Mouse (Mus musculus) small intestine, adult 2 months (tissue): Measurements from ENCODE around the gene Eif3k.

Source experiments
- CTCF ChIP-seq: fragments of 200-500 bp; IDR thresholded peaks from 2 replicates; pipeline ENCODE4 v1.5.1; 2012; ENCODE audit warnings: low read depth, mild to moderate bottlenecking, control low read depth, inconsistent platforms, low read length, moderate library complexity, mixed read lengths; ENCODE audit not compliant: insufficient replicate concordance, insufficient read length; ENCODE audit errors: extremely low read depth
- POLR2A ChIP-seq: fragments of 200-500 bp; IDR thresholded peaks from 2 replicates; pipeline ENCODE4 v1.6.1; 2012; ENCODE audit warnings: low read depth, mild to moderate bottlenecking, control low read depth, inconsistent platforms, low read length, moderate library complexity

DNA sequence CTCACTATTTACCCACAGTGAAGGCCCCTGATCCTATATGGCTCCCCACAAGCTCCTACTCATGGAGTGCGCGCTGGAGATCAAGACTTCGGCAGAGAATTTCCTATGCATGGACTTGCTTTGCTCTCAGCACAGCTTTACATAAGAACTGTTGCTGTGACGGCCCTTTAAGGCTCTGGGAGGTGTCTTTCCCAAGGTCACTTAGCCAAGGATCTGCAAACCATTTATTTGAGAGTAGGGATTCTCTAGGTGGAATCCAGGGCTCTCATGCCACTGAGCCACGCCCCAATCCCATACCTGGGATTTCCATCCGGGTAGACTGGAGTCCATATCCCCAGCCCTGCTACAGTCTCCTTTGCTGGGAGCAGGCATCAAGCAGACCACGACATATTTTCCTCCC is 35.6 kb upstream of the Eif3k start:
- no peak for TF ChIP-seq POLR2A
- TF ChIP-seq CTCF, result no peak
